Mouse (Mus musculus) CH12.LX (cell line): Measurements from ENCODE around the gene Adam1a.

Source experiments
- CTCF ChIP-seq, 2 experiments: IDR thresholded peaks in 1 of 2; conservative IDR thresholded peaks in 1 of 2; 2 replicates each; pipeline ENCODE4 v1.5.1; 2011 to 2012; ENCODE audit warnings: low read depth in 2 of 2, low read length in 2 of 2, improper control_type of control experiment in 1 of 2, inconsistent platforms in 1 of 2, mild to moderate bottlenecking in 1 of 2, moderate library complexity in 1 of 2
- EP300 ChIP-seq: IDR thresholded peaks from 2 replicates; pipeline ENCODE4 v1.6.1; 2011; ENCODE audit warnings: low read length, improper control_type of control experiment
- USF1 ChIP-seq: IDR thresholded peaks from 2 replicates; pipeline ENCODE4 v1.6.1; 2014; ENCODE audit warnings: low read depth, mild to moderate bottlenecking, inconsistent platforms, low read length, improper control_type of control experiment

GRCm38 (mm10) chr5:121493305-121493704 is 52.0 kb downstream of the Adam1a start:
- TF ChIP-seq USF1, result no peak
- TF ChIP-seq EP300, result no peak
- no peak for TF ChIP-seq CTCF (conservative IDR thresholded peaks at IDR 0.05 in 1 of 2, IDR thresholded peaks at IDR 0.05 in 1 of 2; ENCODE audit: low read depth in 2 of 2, low read length in 2 of 2)
